Mouse (Mus musculus) neural tube, embryonic 11.5 days (tissue): ENCODE results near the gene Papolb. TPM values are rescaled to one million over a fixed set of nuclear protein-coding genes. Genes with fewer than 3 reads are reported as not detected.

Experiments
- ATAC-seq: fragments of 200-750 bp; cut with Nextera tagmentation; 2 replicates; pipeline ENCODE4 v1.8.0; 2017; ENCODE audit warnings: moderate number of reproducible peaks, mild to moderate bottlenecking, moderate TSS enrichment, moderate library complexity; ENCODE audit not compliant: insufficient read depth, low FRiP score, low TSS enrichment
- DNase-seq: peaks from one replicate; pipeline ENCODE4 v3.0.0-alpha.2; 2015; ENCODE audit warnings: low spot score
- H3K27ac ChIP-seq: fragments of 300-500 bp; sonication (generic); 2 replicates; pipeline ENCODE4 v1.5.1; 2014; ENCODE audit warnings: low read depth, mild to moderate bottlenecking, low read length
- H3K27me3 ChIP-seq: fragments of 300-500 bp; sonication (generic); 2 replicates; pipeline ENCODE4 v1.6.1; 2014; ENCODE audit warnings: mild to moderate bottlenecking, low read length, mixed read lengths; ENCODE audit not compliant: control insufficient read depth, insufficient read depth
- H3K36me3 ChIP-seq: fragments of 300-500 bp; sonication (generic); 2 replicates; pipeline ENCODE4 v1.6.1; 2014; ENCODE audit warnings: mild to moderate bottlenecking, low read length, moderate library complexity, mixed read lengths; ENCODE audit not compliant: control insufficient read depth, insufficient read depth
- H3K4me1 ChIP-seq: fragments of 300-500 bp; sonication (generic); 2 replicates; pipeline ENCODE4 v1.6.1; 2014; ENCODE audit warnings: low read length, mixed read lengths; ENCODE audit not compliant: control insufficient read depth, insufficient read depth
- H3K4me2 ChIP-seq: fragments of 300-500 bp; sonication (generic); 2 replicates; pipeline ENCODE4 v1.6.1; 2014; ENCODE audit warnings: low read depth, mild to moderate bottlenecking, moderate library complexity
- H3K4me3 ChIP-seq: fragments of 300-500 bp; sonication (generic); 2 replicates; pipeline ENCODE4 v1.5.1; 2014; ENCODE audit warnings: low read depth, low read length
- H3K9ac ChIP-seq: fragments of 300-500 bp; sonication (generic); 2 replicates; pipeline ENCODE4 v1.6.1; 2014; ENCODE audit warnings: mild to moderate bottlenecking, low read length
- H3K9me3 ChIP-seq: fragments of 300-500 bp; sonication (generic); 2 replicates; pipeline ENCODE4 v1.6.1; 2016; ENCODE audit warnings: low read length; ENCODE audit not compliant: control insufficient read depth
- WGBS: fragments of 180-500 bp; shearing (Covaris S2); extraction: QIAGEN DNeasy Blood & Tissue Kit; methylation state at CpG from one replicate; pipeline ENCODE4 v1.1.7; 2014; 5-methylcytosine and 5-hydroxymethylcytosine counted together
- polyA plus RNA-seq: library from polyadenylated mRNA; unstranded; fragments of >200 nt; fragmentation: Nextera tagmentation; extraction: Ambion mirVana; gene quantifications from 2 replicates; pipeline ENCODE4 v1.2.1, GENCODE M21; 2014

Papolb gene
- polyA plus RNA-seq, 1 experiment from 2014 or later: 0.32 TPM

DNA sequence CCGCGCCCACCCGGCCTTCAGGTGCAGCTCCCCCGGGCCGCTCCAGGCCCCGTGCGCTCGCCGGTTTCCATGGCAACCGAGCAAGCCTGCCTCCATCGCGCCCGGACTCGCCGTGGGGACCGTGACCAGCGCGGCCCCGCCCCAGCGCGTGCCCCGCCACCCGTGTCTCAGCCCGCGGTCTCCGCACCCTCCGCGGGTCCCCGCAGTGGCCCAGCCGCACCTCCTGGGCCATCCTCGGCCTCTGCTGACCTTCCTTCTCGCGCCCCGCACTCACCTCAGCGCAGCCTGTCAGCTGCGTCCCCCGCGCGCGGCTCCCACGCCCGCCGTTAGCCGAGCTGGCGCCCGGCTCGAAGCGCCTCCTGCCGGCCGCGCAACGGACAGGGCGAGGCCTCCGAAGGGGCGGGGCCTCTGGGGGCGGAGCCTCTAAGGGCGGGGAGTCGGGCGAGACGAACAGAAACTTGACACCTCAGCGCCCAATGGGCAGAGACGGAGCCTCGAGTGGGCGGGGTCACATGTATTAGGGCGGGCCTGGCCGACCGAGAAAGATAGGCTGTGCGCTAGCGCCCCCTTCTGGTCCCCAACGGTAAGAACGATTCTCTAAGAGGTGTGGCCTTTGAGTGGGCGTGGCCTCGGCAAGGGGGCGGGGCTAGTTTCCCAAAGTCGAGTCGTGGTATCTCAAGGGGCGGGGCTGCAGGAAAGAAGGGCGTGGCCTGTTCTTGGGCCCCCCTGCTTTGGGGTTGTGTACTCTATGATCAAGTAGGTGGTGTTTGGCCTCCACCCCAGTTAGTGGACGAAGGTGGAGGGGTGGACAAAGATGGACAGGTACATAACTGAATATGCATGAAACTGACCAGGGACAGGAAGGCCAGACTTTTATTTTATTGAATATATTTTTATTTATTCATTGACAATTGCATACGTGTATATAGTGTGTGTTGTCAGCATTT lies 21.1 kb upstream of the Papolb start, which contains the start of gene Radil:
TSS of gene Radil (minus strand) at position 393 of the 947 bp plus-strand sequence.
- peak; percentile 89 for ATAC-seq
- WGBS: 2% methylated on average over 77 of the region's 80 CpGs
- Histone ChIP-seq H3K9ac (peak within 1 kb of the TSS; percentile 54), H3K27ac (peak within 1 kb of the TSS; percentile 79), H3K36me3 (no peaks in the 10 kb centered on the region), H3K9me3 (no peaks in the 10 kb centered on the region), H3K4me3 (peak within 1 kb of the TSS; percentile 64), H3K27me3 (no peaks in the 10 kb centered on the region), H3K4me2 (peak within 1 kb of the TSS; percentile 98), H3K4me1 (0 out of 2 replicates have a peak, but pooled peaks cover 14% of the 10 kb centered on the region)
- peak; percentile 97 for DNase-seq

- WGBS: 1% methylated on average over 31 of the region's 31 CpGs
- no peaks in the 10 kb centered on the region for H3K36me3 ChIP-seq
- peak overlapping the region; percentile 98 for H3K4me2 ChIP-seq
- no peaks in the 10 kb centered on the region for H3K9me3 ChIP-seq
- ATAC-seq (peak; percentile 69), DNase-seq (peak; percentile 62)
- 0 out of 2 replicates have a peak, but pooled peaks cover 14% of the 10 kb centered on the region for H3K4me1 ChIP-seq
- no peaks in the 10 kb centered on the region for H3K27me3 ChIP-seq
- H3K9ac ChIP-seq: peak overlapping the region; percentile 54
- H3K27ac ChIP-seq: peak overlapping the region; percentile 79
- H3K4me3 ChIP-seq: peak overlapping the region; percentile 64
Observed at GRCm38 (mm10) chr5:142549961-142550705, 20.3 kb upstream of the Papolb start.

- ATAC-seq: no peak
- H3K27ac ChIP-seq: peak overlapping the region; percentile 36; the same call in 1 of the 2 replicates
- H3K9ac ChIP-seq: no peak overlapping the region
- H3K27me3 ChIP-seq: no peaks in the 10 kb centered on the region
- H3K9me3 ChIP-seq: no peaks in the 10 kb centered on the region
- WGBS: 28% methylated on average over 9 of the region's 9 CpGs
- peak overlapping the region; percentile 98 for H3K4me2 ChIP-seq
- no peaks in the 10 kb centered on the region for H3K36me3 ChIP-seq
- no peak for DNase-seq
- H3K4me3 ChIP-seq: no peak overlapping the region
- H3K4me1 ChIP-seq: 0 out of 2 replicates have a peak, but pooled peaks cover 14% of the 10 kb centered on the region
Observed at GRCm38 (mm10) chr5:142549441-142549840, 19.6 kb upstream of the Papolb start.

GRCm38 (mm10) chr5:142547066-142547465 lies 17.2 kb upstream of the Papolb start:
- DNase-seq (no peak), ATAC-seq (no peak)
- Histone ChIP-seq H3K9me3 (no peaks in the 10 kb centered on the region), H3K4me2 (no peak overlapping the region), H3K36me3 (no peaks in the 10 kb centered on the region; the same call in 1 of the 2 replicates), H3K9ac (no peak overlapping the region), H3K27ac (no peak overlapping the region), H3K4me1 (0 out of 2 replicates have a peak, but pooled peaks cover 14% of the 10 kb centered on the region), H3K27me3 (no peaks in the 10 kb centered on the region), H3K4me3 (no peak overlapping the region)
- 77% methylated on average over 3 of the region's 3 CpGs for WGBS

- WGBS: 13% methylated on average over 5 of the region's 5 CpGs
- DNase-seq (peak; percentile 20), ATAC-seq (no peak)
- H3K9me3 ChIP-seq: no peaks in the 10 kb centered on the region
- peak overlapping the region; percentile 33; the same call in 1 of the 2 replicates for H3K9ac ChIP-seq
- H3K4me3 ChIP-seq: no peak overlapping the region
- 0 out of 2 replicates have a peak, but pooled peaks cover 14% of the 10 kb centered on the region for H3K4me1 ChIP-seq
- no peak overlapping the region for H3K27ac ChIP-seq
- H3K27me3 ChIP-seq: no peaks in the 10 kb centered on the region
- no peaks in the 10 kb centered on the region; the same call in 1 of the 2 replicates for H3K36me3 ChIP-seq
- H3K4me2 ChIP-seq: no peak overlapping the region
Observed at GRCm38 (mm10) chr5:142546344-142546743, 16.5 kb upstream of the Papolb start.

- H3K27me3 ChIP-seq: no peaks in the 10 kb centered on the region
- no peaks in the 10 kb centered on the region for H3K9me3 ChIP-seq
- WGBS: 69% methylated on average over 5 of the region's 5 CpGs
- 0 out of 2 replicates have a peak, but pooled peaks cover 9% of the 10 kb centered on the region for H3K4me1 ChIP-seq
- H3K27ac ChIP-seq: no peak overlapping the region
- H3K9ac ChIP-seq: no peak overlapping the region
- ATAC-seq (no peak), DNase-seq (no peak)
- no peak overlapping the region for H3K4me2 ChIP-seq
- no peaks in the 10 kb centered on the region; the same call in 1 of the 2 replicates for H3K36me3 ChIP-seq
- no peak overlapping the region for H3K4me3 ChIP-seq
Observed at GRCm38 (mm10) chr5:142545014-142545795, 15.3 kb upstream of the Papolb start.

DNA sequence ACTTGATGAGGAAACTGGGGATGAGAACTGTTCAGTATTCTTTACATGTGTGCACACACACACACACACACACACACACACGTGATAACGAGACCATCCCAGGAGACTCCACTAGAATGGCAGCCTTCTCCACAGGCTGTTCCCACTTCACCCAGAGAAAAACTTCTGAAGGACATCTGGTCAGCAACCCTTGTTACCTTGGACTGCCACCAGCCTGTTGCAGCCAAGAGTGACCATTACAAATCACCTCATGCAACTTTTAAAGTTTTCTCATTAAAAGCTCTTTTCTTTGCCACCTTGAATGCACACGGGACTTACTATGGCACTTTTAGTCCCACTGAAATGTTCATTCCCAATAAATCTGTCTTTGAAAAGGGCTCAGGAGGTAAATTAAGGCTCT lies 7.4 kb upstream of the Papolb start:
- Histone ChIP-seq H3K9ac (no peak overlapping the region), H3K4me1 (no peaks in the 10 kb centered on the region), H3K36me3 (no peaks in the 10 kb centered on the region), H3K4me3 (no peak overlapping the region), H3K27me3 (no peaks in the 10 kb centered on the region), H3K4me2 (no peak overlapping the region), H3K9me3 (no peaks in the 10 kb centered on the region), H3K27ac (no peak overlapping the region)
- 87% methylated on average over 3 of the region's 3 CpGs for WGBS
- no peak for DNase-seq
- no peak for ATAC-seq

- ATAC-seq: no peak
- Histone ChIP-seq H3K27me3 (peaks cover 2% of the 10 kb centered on the region), H3K4me2 (no peak overlapping the region), H3K9ac (no peak overlapping the region), H3K9me3 (no peaks in the 10 kb centered on the region), H3K36me3 (no peaks in the 10 kb centered on the region), H3K4me3 (no peak overlapping the region), H3K27ac (no peak overlapping the region), H3K4me1 (no peaks in the 10 kb centered on the region)
- DNase-seq: no peak
- WGBS: 87% methylated on average over 4 of the region's 4 CpGs
Observed at GRCm38 (mm10) chr5:142535388-142535787, 5.5 kb upstream of the Papolb start.
